Mouse (Mus musculus) frontal cortex, adult 2 months (tissue): ENCODE measurements at regions not wholly inside any gene's neighbourhood (a gene's known extent, or its start where the extent isn't known, plus 50 kb on each side); places are given as distances from the start of the nearest gene placed in this dataset.

Experiments
- DNase-seq, 2 experiments: peaks; one replicate each; pipeline ENCODE4 v3.0.0; 2022; ENCODE audit warnings: low spot score in 1 of 2; ENCODE audit errors: extremely low spot score in 1 of 2

- DNase-seq, result no peak
Measured at GRCm38 (mm10) chr19:56169998-56170274, 117.0 kb upstream of the Habp2 start.

GRCm38 (mm10) chr19:56172454-56172853 is 114.5 kb upstream of the Habp2 start:
- DNase-seq, result no peak

GRCm38 (mm10) chr19:56176059-56176458 is 110.9 kb upstream of the Habp2 start:
- no peak for DNase-seq

GRCm38 (mm10) chr19:56177231-56177745 is 109.6 kb upstream of the Habp2 start:
- DNase-seq, result no peak

- DNase-seq, result no peak
Measured at GRCm38 (mm10) chr19:56185756-56186155, 101.2 kb upstream of the Habp2 start.

GRCm38 (mm10) chr19:56189185-56189584 is 97.8 kb upstream of the Habp2 start:
- DNase-seq, result no peak

- no peak for DNase-seq
Measured at GRCm38 (mm10) chr19:56190222-56190621, 96.7 kb upstream of the Habp2 start.

GRCm38 (mm10) chr19:56198474-56199236 is 88.3 kb upstream of the Habp2 start:
- no peak for DNase-seq

- DNase-seq, result no peak
Measured at GRCm38 (mm10) chr19:56199401-56200150, 87.4 kb upstream of the Habp2 start.

GRCm38 (mm10) chr19:56201007-56201682 is 85.8 kb upstream of the Habp2 start:
- no peak for DNase-seq

- peak in 1 of 2 experiments; percentile 25 for DNase-seq
Measured at GRCm38 (mm10) chr19:56201738-56202480, 85.0 kb upstream of the Habp2 start.

GRCm38 (mm10) chr19:56202481-56203130 is 84.3 kb upstream of the Habp2 start:
- DNase-seq, result no peak

GRCm38 (mm10) chr19:56218536-56218935 is 68.4 kb upstream of the Habp2 start:
- no peak for DNase-seq

GRCm38 (mm10) chr19:56220724-56221407 is 66.1 kb upstream of the Habp2 start:
- peak in 1 of 2 experiments; percentile 3 for DNase-seq

GRCm38 (mm10) chr19:56222496-56222895 is 64.4 kb upstream of the Habp2 start:
- DNase-seq, result no peak

GRCm38 (mm10) chr19:56225039-56225438 is 61.9 kb upstream of the Habp2 start:
- no peak for DNase-seq

- DNase-seq, result no peak
Measured at GRCm38 (mm10) chr19:56225518-56225917, 61.4 kb upstream of the Habp2 start.

GRCm38 (mm10) chr19:56228586-56228985 is 58.4 kb upstream of the Habp2 start:
- no peak for DNase-seq

GRCm38 (mm10) chr19:56231430-56231829 is 55.5 kb upstream of the Habp2 start:
- no peak for DNase-seq

GRCm38 (mm10) chr19:56231849-56232248 is 55.1 kb upstream of the Habp2 start:
- peak in 1 of 2 experiments; percentile 5 for DNase-seq
